Mouse (Mus musculus) heart, adult 11 months (tissue): ENCODE data around the gene Armh1.
A peak's percentile ranks its signal among the peaks of the same experiment; 100 is the strongest.

Experiments
- DNase-seq: peaks from one replicate; pipeline ENCODE4 v3.0.0; 2022

Armh1 gene

GRCm38 (mm10) chr4:117251801-117252316 lies at the start of gene Armh1, which contains the start of gene Tmem53:
Gene Armh1, minus strand, starts transcription at chr4:117252125.
Gene Tmem53, plus strand, starts transcription at chr4:117251951.
- DNase-seq = peak; percentile 100

- no peak for DNase-seq
Observed at GRCm38 (mm10) chr4:117299921-117300320, 48.0 kb upstream of the Armh1 start.

- DNase-seq = no peak
Observed at GRCm38 (mm10) chr4:117297819-117298218, 45.9 kb upstream of the Armh1 start.

- no peak for DNase-seq
Observed at GRCm38 (mm10) chr4:117296849-117297593, 45.1 kb upstream of the Armh1 start.

GRCm38 (mm10) chr4:117291696-117292095 lies 39.8 kb upstream of the Armh1 start:
- DNase-seq = no peak

GRCm38 (mm10) chr4:117288927-117289801 lies 37.2 kb upstream of the Armh1 start:
- DNase-seq = peak; percentile 99

- DNase-seq = no peak
Observed at GRCm38 (mm10) chr4:117288277-117288926, 36.5 kb upstream of the Armh1 start.

- no peak for DNase-seq
Observed at GRCm38 (mm10) chr4:117284363-117284762, 32.4 kb upstream of the Armh1 start.

GRCm38 (mm10) chr4:117283271-117284191 lies 31.6 kb upstream of the Armh1 start:
- DNase-seq = no peak

- DNase-seq = no peak
Observed at GRCm38 (mm10) chr4:117281090-117281845, 29.3 kb upstream of the Armh1 start.

- DNase-seq = no peak
Observed at GRCm38 (mm10) chr4:117280397-117280930, 28.5 kb upstream of the Armh1 start.

- DNase-seq = no peak
Observed at GRCm38 (mm10) chr4:117279253-117279642, 27.3 kb upstream of the Armh1 start.

GRCm38 (mm10) chr4:117278381-117279252 lies 26.7 kb upstream of the Armh1 start:
- DNase-seq = no peak

- no peak for DNase-seq
Observed at GRCm38 (mm10) chr4:117277687-117278086, 25.8 kb upstream of the Armh1 start.

- DNase-seq = no peak
Observed at GRCm38 (mm10) chr4:117277021-117277420, 25.1 kb upstream of the Armh1 start.

GRCm38 (mm10) chr4:117276281-117276711 lies 24.4 kb upstream of the Armh1 start:
- peak; percentile 91 for DNase-seq

GRCm38 (mm10) chr4:117274720-117275119 lies 22.8 kb upstream of the Armh1 start:
- no peak for DNase-seq

GRCm38 (mm10) chr4:117272459-117272858 lies 20.5 kb upstream of the Armh1 start:
- DNase-seq = peak; percentile 84

GRCm38 (mm10) chr4:117270278-117270677 lies 18.4 kb upstream of the Armh1 start:
- peak; percentile 92 for DNase-seq
